Mouse (Mus musculus) heart, postnatal 0 days (tissue): ENCODE data around the gene Slc37a3. TPM values are rescaled to one million over a fixed set of nuclear protein-coding genes. Genes with fewer than 3 reads are reported as not detected.

Experiments
- ATAC-seq: fragments of 200-750 bp; cut with Nextera tagmentation; 2 replicates; pipeline ENCODE4 v1.8.0; 2017; ENCODE audit warnings: low read depth, moderate number of reproducible peaks, moderate library complexity; ENCODE audit not compliant: insufficient read depth
- DNase-seq: peaks from one replicate; pipeline ENCODE4 v3.0.0-alpha.2; 2016; ENCODE audit warnings: low spot score
- H3K27ac ChIP-seq: fragments of 300-500 bp; sonication (generic); 2 replicates; pipeline ENCODE4 v1.5.1; 2014; ENCODE audit warnings: low read depth, mild to moderate bottlenecking
- H3K27me3 ChIP-seq: fragments of 300-500 bp; sonication (generic); 2 replicates; pipeline ENCODE4 v1.6.1; 2014; ENCODE audit warnings: low read length, mixed read lengths; ENCODE audit not compliant: control insufficient read depth, insufficient read depth
- H3K36me3 ChIP-seq: fragments of 300-500 bp; sonication (generic); replicated peaks from 2 replicates; pipeline ENCODE4 v1.6.1; 2014; ENCODE audit warnings: low read length, mixed read lengths; ENCODE audit not compliant: control insufficient read depth, insufficient read depth
- H3K4me1 ChIP-seq: fragments of 300-500 bp; sonication (generic); 2 replicates; pipeline ENCODE4 v1.6.1; 2014; ENCODE audit warnings: antibody characterized with exemption; ENCODE audit not compliant: control insufficient read depth, insufficient read depth
- H3K4me2 ChIP-seq: fragments of 300-500 bp; sonication (generic); 2 replicates; pipeline ENCODE4 v1.6.1; 2014; ENCODE audit warnings: low read depth, mild to moderate bottlenecking, low read length, moderate library complexity
- H3K4me3 ChIP-seq: fragments of 300-500 bp; sonication (generic); 2 replicates; pipeline ENCODE4 v1.5.1; 2014; ENCODE audit warnings: low read depth, low read length
- H3K9ac ChIP-seq: fragments of 300-500 bp; sonication (generic); replicated peaks from 2 replicates; pipeline ENCODE4 v1.6.1; 2014; ENCODE audit warnings: low read depth, low read length, mixed read lengths
- H3K9me3 ChIP-seq: fragments of 300-500 bp; sonication (generic); replicated peaks from 2 replicates; pipeline ENCODE4 v1.6.1; 2016; ENCODE audit warnings: low read length; ENCODE audit not compliant: control insufficient read depth
- CTCF ChIP-seq: IDR thresholded peaks from 2 replicates; pipeline ENCODE4 v1.5.1; 2016; ENCODE audit warnings: antibody characterized with exemption, control low read depth, low read depth
- EP300 ChIP-seq: IDR thresholded peaks from 2 replicates; pipeline ENCODE4 v1.6.1; 2016; ENCODE audit warnings: antibody characterized with exemption, low read depth
- WGBS: fragments of 180-500 bp; shearing (Covaris S2); extraction: QIAGEN DNeasy Blood & Tissue Kit; methylation state at CpG from one replicate; pipeline ENCODE4 v1.1.7; 2014; 5-methylcytosine and 5-hydroxymethylcytosine counted together
- polyA plus RNA-seq: library from polyadenylated mRNA; unstranded; fragments of >200 nt; fragmentation: Nextera tagmentation; extraction: Ambion mirVana; gene quantifications from 2 replicates; pipeline ENCODE4 v1.2.1, GENCODE M21; 2015
- total RNA-seq: library from RNA; depleted of rRNA; stranded (reverse); fragments of >200 nt; gene quantifications from 2 replicates; pipeline ENCODE4 v1.2.3, GENCODE M21; 2014; ENCODE audit warnings: low replicate concordance

The Slc37a3 gene
- total and polyA plus RNA-seq, 2 experiments from 2014 or later: 9.0 to 19.9 TPM

DNA sequence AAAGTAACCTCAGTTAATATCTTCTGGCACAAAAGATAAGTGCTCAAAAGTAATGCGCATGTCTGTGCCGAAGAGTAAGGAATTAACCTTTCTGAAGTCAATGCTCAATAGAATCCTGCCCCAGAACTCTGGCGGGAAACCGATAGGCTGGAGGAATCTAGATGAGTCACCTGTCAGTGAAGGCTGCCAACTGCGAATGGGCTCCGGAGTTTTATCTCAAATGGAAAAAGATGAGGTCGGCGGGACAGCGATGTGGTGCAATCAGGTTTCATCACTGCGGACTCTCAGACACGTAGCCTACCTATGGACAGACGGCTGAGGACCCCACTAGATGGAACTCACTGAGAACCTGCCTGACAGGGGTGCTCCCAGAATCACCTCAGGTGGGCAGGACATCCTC is 63.0 kb downstream of the Slc37a3 start:
- WGBS: 61% methylated on average over 12 of the region's 12 CpGs
- H3K27ac ChIP-seq: no peak overlapping the region
- no peak for DNase-seq
- TF ChIP-seq EP300 (no peak), CTCF (no peak)
- no peaks in the 10 kb centered on the region for H3K36me3 ChIP-seq
- H3K4me1 ChIP-seq: peaks cover 14% of the 10 kb centered on the region
- no peak overlapping the region for H3K9ac ChIP-seq
- no peak for ATAC-seq
- H3K4me2 ChIP-seq: no peak overlapping the region
- no peaks in the 10 kb centered on the region for H3K27me3 ChIP-seq
- no peaks in the 10 kb centered on the region for H3K9me3 ChIP-seq
- H3K4me3 ChIP-seq: no peak overlapping the region

DNA sequence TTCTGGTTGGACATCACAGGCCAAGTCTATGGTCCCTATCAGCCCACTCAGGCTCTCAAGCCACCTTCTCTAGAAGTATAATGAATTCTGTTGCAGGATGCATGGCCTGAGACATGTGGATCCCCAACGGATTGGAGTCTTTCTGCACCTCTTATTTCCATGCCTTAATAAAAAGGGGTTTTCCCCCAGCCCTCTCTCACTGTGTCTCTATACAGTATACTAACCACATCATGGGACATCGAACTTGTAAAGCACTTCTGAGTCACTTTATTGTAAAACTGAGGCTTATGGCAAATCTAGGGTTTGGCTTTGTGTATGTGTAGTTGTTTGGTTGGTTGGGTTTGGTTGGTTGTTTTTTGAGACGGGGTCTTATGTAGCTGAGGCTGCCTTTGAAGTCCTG is 65.7 kb downstream of the Slc37a3 start:
- no peaks in the 10 kb centered on the region for H3K4me1 ChIP-seq
- no peak overlapping the region for H3K4me2 ChIP-seq
- DNase-seq (no peak), ATAC-seq (no peak)
- no peak overlapping the region for H3K9ac ChIP-seq
- no peaks in the 10 kb centered on the region for H3K36me3 ChIP-seq
- H3K9me3 ChIP-seq: no peaks in the 10 kb centered on the region
- no peak overlapping the region for H3K27ac ChIP-seq
- no peak overlapping the region for H3K4me3 ChIP-seq
- TF ChIP-seq CTCF (no peak), EP300 (no peak)
- H3K27me3 ChIP-seq: no peaks in the 10 kb centered on the region
- WGBS: 86% methylated on average over 3 of the region's 3 CpGs

- TF ChIP-seq EP300: no peak
- TF ChIP-seq CTCF: no peak
Observed at GRCm38 (mm10) chr6:39304371-39304874, 73.1 kb downstream of the Slc37a3 start.

GRCm38 (mm10) chr6:39301484-39301883 is 76.0 kb downstream of the Slc37a3 start:
- no peaks in the 10 kb centered on the region for H3K27me3 ChIP-seq
- no peak for DNase-seq
- no peak overlapping the region for H3K9ac ChIP-seq
- H3K4me2 ChIP-seq: no peak overlapping the region
- no peak overlapping the region for H3K4me3 ChIP-seq
- TF ChIP-seq CTCF (no peak), EP300 (no peak)
- H3K36me3 ChIP-seq: no peaks in the 10 kb centered on the region
- H3K27ac ChIP-seq: no peak overlapping the region
- no peaks in the 10 kb centered on the region for H3K4me1 ChIP-seq
- H3K9me3 ChIP-seq: no peaks in the 10 kb centered on the region
- WGBS: 81% methylated on average over 3 of the region's 3 CpGs
- ATAC-seq: no peak

More at GRCm38 (mm10) chr6:39304371-39304874, 73.1 kb downstream of the Slc37a3 start:
- Histone ChIP-seq H3K9me3 (no peaks in the 10 kb centered on the region), H3K4me1 (no peaks in the 10 kb centered on the region), H3K9ac (no peak overlapping the region), H3K27ac (no peak overlapping the region), H3K27me3 (no peaks in the 10 kb centered on the region), H3K4me2 (no peak overlapping the region), H3K4me3 (no peak overlapping the region), H3K36me3 (no peaks in the 10 kb centered on the region)
- 62% methylated on average over 6 of the region's 6 CpGs for WGBS
- ATAC-seq (no peak), DNase-seq (no peak)

- no peak overlapping the region for H3K4me2 ChIP-seq
- no peaks in the 10 kb centered on the region for H3K27me3 ChIP-seq
- no peak overlapping the region for H3K4me3 ChIP-seq
- no peak overlapping the region for H3K9ac ChIP-seq
- no peaks in the 10 kb centered on the region for H3K36me3 ChIP-seq
- H3K27ac ChIP-seq: no peak overlapping the region
- no peak for TF ChIP-seq EP300
- TF ChIP-seq CTCF: no peak
- WGBS: 91% methylated on average over 6 of the region's 6 CpGs
- no peaks in the 10 kb centered on the region for H3K4me1 ChIP-seq
- DNase-seq: no peak
- H3K9me3 ChIP-seq: no peaks in the 10 kb centered on the region
- ATAC-seq: no peak
Observed at GRCm38 (mm10) chr6:39297079-39297478, 80.4 kb downstream of the Slc37a3 start.

DNA sequence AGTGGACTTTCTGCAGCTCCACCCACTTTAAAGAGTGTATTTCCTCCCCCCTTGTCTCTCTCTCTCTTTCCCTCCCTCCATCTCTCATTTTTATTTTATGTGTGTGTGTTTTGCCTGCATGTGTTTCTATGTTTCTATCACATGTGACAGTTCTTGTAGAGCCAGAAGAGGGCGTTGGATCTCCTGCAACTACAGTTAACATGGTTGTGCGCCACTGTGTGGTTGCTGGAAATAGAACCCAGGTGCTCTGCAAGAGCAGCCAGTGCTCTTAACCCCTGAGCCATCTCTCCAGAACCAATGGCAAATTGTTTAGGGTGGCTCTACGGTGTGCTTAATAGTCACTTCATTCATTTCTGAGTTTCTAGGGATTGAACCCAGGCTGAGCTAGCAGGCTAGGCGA is 81.0 kb downstream of the Slc37a3 start:
- 78% methylated on average over 4 of the region's 4 CpGs for WGBS
- H3K36me3 ChIP-seq: no peaks in the 10 kb centered on the region
- no peak for DNase-seq
- H3K9ac ChIP-seq: no peak overlapping the region
- H3K4me2 ChIP-seq: no peak overlapping the region
- no peak for TF ChIP-seq EP300
- TF ChIP-seq CTCF: no peak
- H3K27ac ChIP-seq: no peak overlapping the region
- ATAC-seq: no peak
- H3K27me3 ChIP-seq: no peaks in the 10 kb centered on the region
- no peaks in the 10 kb centered on the region for H3K9me3 ChIP-seq
- H3K4me3 ChIP-seq: no peak overlapping the region
- H3K4me1 ChIP-seq: no peaks in the 10 kb centered on the region
